Mouse (Mus musculus): ENCODE measurements around the gene Gpd2. TPM values are rescaled to one million over a fixed set of nuclear protein-coding genes. Genes with fewer than 3 reads are reported as not detected.

Gene Gpd2
- polyA plus RNA-seq, 1 experiment from 2014 or later, result 28.5 TPM

Other genes with a start within 250 kb of the Gpd2 start
- 25.9 and 28.5 TPM in 2 replicates for gene Nr4a2, start 113.6 kb upstream of the Gpd2 start, polyA plus RNA-seq (2015; fragmentation: Nextera tagmentation; extraction: Ambion mirVana)

Measured in forebrain, embryonic 16.5 days (tissue).